Mouse (Mus musculus) CH12.LX (cell line): Measurements from ENCODE around the gene Lrrc63. TPM values are rescaled to one million over a fixed set of nuclear protein-coding genes. Genes with fewer than 3 reads are reported as not detected.

Source experiments
- DNase-seq: peaks from one replicate; pipeline ENCODE4 v3.0.0-alpha.2; 2013; ENCODE audit errors: extremely low read depth
- H3K27ac ChIP-seq: 2 replicates; pipeline ENCODE4 v1.5.1; 2012; ENCODE audit warnings: low read depth, mild to moderate bottlenecking, control low read depth, moderate library complexity; ENCODE audit not compliant: insufficient read depth
- H3K27me3 ChIP-seq: replicated peaks from 2 replicates; pipeline ENCODE3; 2012; ENCODE audit warnings: inconsistent platforms
- H3K36me3 ChIP-seq, 2 experiments: replicated peaks in 1 of 2; 2 replicates each; pipeline versions ENCODE3 to v1.6.1; 2012; ENCODE audit warnings: inconsistent platforms in 1 of 2, low read length in 1 of 2, mild to moderate bottlenecking in 1 of 2, mixed read lengths in 1 of 2, moderate library complexity in 1 of 2; ENCODE audit not compliant: control insufficient read depth in 1 of 2, insufficient read depth in 1 of 2
- H3K4me1 ChIP-seq, 2 experiments: 2 replicates each; pipeline ENCODE4 v1.6.1; 2012; ENCODE audit warnings: inconsistent platforms in 1 of 2, moderate library complexity in 1 of 2; ENCODE audit not compliant: insufficient read depth in 2 of 2, control insufficient read depth in 1 of 2
- H3K4me2 ChIP-seq: 2 replicates; pipeline ENCODE4 v1.6.1; 2012; ENCODE audit warnings: low read depth, mild to moderate bottlenecking, control low read depth; ENCODE audit not compliant: poor library complexity, insufficient read depth, severe bottlenecking
- H3K4me3 ChIP-seq, 3 experiments: fragments of 150-350 bp in 1 of 3; sonication (generic) in 1 of 3; replicated peaks in 1 of 3; 2 replicates each; pipeline versions ENCODE3 to v1.5.1; 2011 to 2012; ENCODE audit warnings: low read depth in 2 of 3, low read length in 2 of 3, mild to moderate bottlenecking in 2 of 3, moderate library complexity in 2 of 3, control low read depth in 1 of 3, improper control_type of control experiment in 1 of 3, inconsistent platforms in 1 of 3, mixed read lengths in 1 of 3; ENCODE audit not compliant: poor library complexity in 1 of 3
- H3K79me2 ChIP-seq: replicated peaks from 2 replicates; pipeline ENCODE4 v1.6.1; 2012; ENCODE audit warnings: mild to moderate bottlenecking, moderate library complexity; ENCODE audit not compliant: control insufficient read depth, poor library complexity, insufficient read depth, severe bottlenecking; ENCODE audit errors: extremely low read depth
- H3K9ac ChIP-seq: 2 replicates; pipeline ENCODE4 v1.6.1; 2012; ENCODE audit warnings: low read depth, mild to moderate bottlenecking, control low read depth, moderate library complexity; ENCODE audit not compliant: insufficient read depth
- H3K9me3 ChIP-seq: replicated peaks from 2 replicates; pipeline ENCODE3; 2012; ENCODE audit warnings: low read length, inconsistent platforms, mixed read lengths
- BHLHE40 ChIP-seq: IDR thresholded peaks from 2 replicates; pipeline ENCODE4 v1.6.1; 2011; ENCODE audit warnings: mild to moderate bottlenecking, low read depth, low read length, improper control_type of control experiment
- CHD1 ChIP-seq: IDR thresholded peaks from 2 replicates; pipeline ENCODE4 v1.6.1; 2012; ENCODE audit warnings: low read depth, low read length, improper control_type of control experiment, inconsistent platforms
- CHD2 ChIP-seq: IDR thresholded peaks from 2 replicates; pipeline ENCODE4 v1.6.1; 2011; ENCODE audit warnings: low read length, improper control_type of control experiment
- CTCF ChIP-seq, 2 experiments: IDR thresholded peaks in 1 of 2; conservative IDR thresholded peaks in 1 of 2; 2 replicates each; pipeline ENCODE4 v1.5.1; 2011 to 2012; ENCODE audit warnings: low read depth in 2 of 2, low read length in 2 of 2, improper control_type of control experiment in 1 of 2, inconsistent platforms in 1 of 2, mild to moderate bottlenecking in 1 of 2, moderate library complexity in 1 of 2
- E2F4 ChIP-seq: IDR thresholded peaks from 2 replicates; pipeline ENCODE4 v1.6.1; 2011; ENCODE audit warnings: low read depth, low read length, improper control_type of control experiment; ENCODE audit not compliant: insufficient replicate concordance
- ELF1 ChIP-seq: IDR thresholded peaks from 2 replicates; pipeline ENCODE4 v1.6.1; 2014; ENCODE audit warnings: low read depth, mild to moderate bottlenecking, inconsistent platforms, low read length, improper control_type of control experiment
- EP300 ChIP-seq: IDR thresholded peaks from 2 replicates; pipeline ENCODE4 v1.6.1; 2011; ENCODE audit warnings: low read length, improper control_type of control experiment
- ETS1 ChIP-seq: conservative IDR thresholded peaks from 2 replicates; pipeline ENCODE4 v1.6.1; 2012; ENCODE audit warnings: low read depth, mild to moderate bottlenecking, inconsistent platforms, low read length, improper control_type of control experiment, moderate library complexity
- HCFC1 ChIP-seq: IDR thresholded peaks from 2 replicates; pipeline ENCODE4 v1.6.1; 2012; ENCODE audit warnings: low read depth, mild to moderate bottlenecking, inconsistent platforms, low read length, improper control_type of control experiment
- IRF4 ChIP-seq: IDR thresholded peaks from 2 replicates; pipeline ENCODE4 v1.6.1; 2014; ENCODE audit warnings: low read depth, mild to moderate bottlenecking, inconsistent platforms, low read length, improper control_type of control experiment
- JUN ChIP-seq: IDR thresholded peaks from 2 replicates; pipeline ENCODE4 v1.6.1; 2011; ENCODE audit warnings: low read depth, mild to moderate bottlenecking, low read length, improper control_type of control experiment, moderate library complexity; ENCODE audit not compliant: insufficient read depth
- JUND ChIP-seq: conservative IDR thresholded peaks from 2 replicates; pipeline ENCODE4 v1.6.1; 2011; ENCODE audit warnings: low read depth, low read length, improper control_type of control experiment
- KAT2A ChIP-seq: IDR thresholded peaks from 2 replicates; pipeline ENCODE4 v1.6.1; 2012; ENCODE audit warnings: low read length, improper control_type of control experiment, inconsistent platforms; ENCODE audit not compliant: insufficient replicate concordance
- MAFK ChIP-seq: IDR thresholded peaks from 2 replicates; pipeline ENCODE4 v1.6.1; 2011; ENCODE audit warnings: low read length, improper control_type of control experiment; ENCODE audit not compliant: insufficient replicate concordance
- MAX ChIP-seq: IDR thresholded peaks from 2 replicates; pipeline ENCODE4 v1.6.1; 2011; ENCODE audit warnings: low read length, improper control_type of control experiment
- MEF2A ChIP-seq: IDR thresholded peaks from 2 replicates; pipeline ENCODE4 v1.6.1; 2014; ENCODE audit warnings: low read depth, mild to moderate bottlenecking, inconsistent platforms, low read length, improper control_type of control experiment, borderline replicate concordance
- MYC ChIP-seq: IDR thresholded peaks from 2 replicates; pipeline ENCODE4 v1.6.1; 2011; ENCODE audit warnings: low read depth, mild to moderate bottlenecking, improper control_type of control experiment, low read length
- NELFE ChIP-seq: IDR thresholded peaks from 2 replicates; pipeline ENCODE4 v1.6.1; 2011; ENCODE audit warnings: low read depth, low read length, improper control_type of control experiment
- POLR2A ChIP-seq: IDR thresholded peaks from 2 replicates; pipeline ENCODE4 v1.6.1; 2011; ENCODE audit warnings: low read depth, mild to moderate bottlenecking, improper control_type of control experiment, low read length
- POLR2AphosphoS2 ChIP-seq: IDR thresholded peaks from 2 replicates; pipeline ENCODE4 v1.6.1; 2011; ENCODE audit warnings: low read depth, low read length, improper control_type of control experiment
- RAD21 ChIP-seq: IDR thresholded peaks from 2 replicates; pipeline ENCODE4 v1.6.1; 2011; ENCODE audit warnings: low read depth, mild to moderate bottlenecking, low read length, improper control_type of control experiment, moderate library complexity
- RCOR1 ChIP-seq: conservative IDR thresholded peaks from 2 replicates; pipeline ENCODE4 v1.6.1; 2012; ENCODE audit warnings: low read depth, mild to moderate bottlenecking, inconsistent platforms, low read length, improper control_type of control experiment
- SIN3A ChIP-seq: IDR thresholded peaks from 2 replicates; pipeline ENCODE4 v1.6.1; 2012; ENCODE audit warnings: low read length, improper control_type of control experiment, inconsistent platforms
- SMC3 ChIP-seq: IDR thresholded peaks from 2 replicates; pipeline ENCODE4 v1.6.1; 2011; ENCODE audit warnings: low read depth, low read length, improper control_type of control experiment
- TBP ChIP-seq: conservative IDR thresholded peaks from 2 replicates; pipeline ENCODE4 v1.6.1; 2011; ENCODE audit warnings: low read depth, low read length, improper control_type of control experiment
- TCF12 ChIP-seq: IDR thresholded peaks from 2 replicates; pipeline ENCODE4 v1.6.1; 2014; ENCODE audit warnings: low read depth, mild to moderate bottlenecking, inconsistent platforms, low read length, improper control_type of control experiment
- USF2 ChIP-seq: conservative IDR thresholded peaks from 2 replicates; pipeline ENCODE4 v1.6.1; 2011; ENCODE audit warnings: low read depth, low read length, improper control_type of control experiment
- ZKSCAN1 ChIP-seq: IDR thresholded peaks from 2 replicates; pipeline ENCODE4 v1.6.1; 2012; ENCODE audit warnings: low read depth, inconsistent platforms, low read length, improper control_type of control experiment, borderline replicate concordance
- ZMIZ1 ChIP-seq: IDR thresholded peaks from 2 replicates; pipeline ENCODE4 v1.6.1; 2012; ENCODE audit warnings: low read depth, mild to moderate bottlenecking, inconsistent platforms, low read length, improper control_type of control experiment
- dilution Hi-C: fragments of 300-500 bp; cut with MboI; formaldehyde crosslinking; loops from 2 replicates; pipeline ENCODE4 v1.14.3; 2020; ENCODE audit warnings: low sequenced_read_pairs; ENCODE audit not compliant: extremely low pct_unique_long_range_greater_than_20kb, extremely low pct_ligation_motif_present
- in situ Hi-C: fragments of 300-500 bp; cut with MboI; formaldehyde crosslinking; loops from 3 replicates; pipeline ENCODE4 v1.14.3; 2019; ENCODE audit warnings: low sequenced_read_pairs, low pct_ligation_motif_present, low pct_unique_long_range_greater_than_20kb, mixed read lengths
- polyA plus RNA-seq: library from polyadenylated mRNA; unstranded; fragments of >175 nt; gene quantifications from 2 replicates; pipeline ENCODE4 v1.2.1, GENCODE M21; 2012; ENCODE audit warnings: low read depth; ENCODE audit not compliant: insufficient read length
- total RNA-seq, 2 experiments: library from RNA; depleted of rRNA; stranded (reverse); fragments of 300-350 nt in 1 of 2; fragments of >200 nt in 1 of 2; gene quantifications; 2 replicates each; pipeline ENCODE4 v1.2.3; 2012 to 2014

Gene Lrrc63
- total and polyA plus RNA-seq, 3 experiments, result not detected

DNA sequence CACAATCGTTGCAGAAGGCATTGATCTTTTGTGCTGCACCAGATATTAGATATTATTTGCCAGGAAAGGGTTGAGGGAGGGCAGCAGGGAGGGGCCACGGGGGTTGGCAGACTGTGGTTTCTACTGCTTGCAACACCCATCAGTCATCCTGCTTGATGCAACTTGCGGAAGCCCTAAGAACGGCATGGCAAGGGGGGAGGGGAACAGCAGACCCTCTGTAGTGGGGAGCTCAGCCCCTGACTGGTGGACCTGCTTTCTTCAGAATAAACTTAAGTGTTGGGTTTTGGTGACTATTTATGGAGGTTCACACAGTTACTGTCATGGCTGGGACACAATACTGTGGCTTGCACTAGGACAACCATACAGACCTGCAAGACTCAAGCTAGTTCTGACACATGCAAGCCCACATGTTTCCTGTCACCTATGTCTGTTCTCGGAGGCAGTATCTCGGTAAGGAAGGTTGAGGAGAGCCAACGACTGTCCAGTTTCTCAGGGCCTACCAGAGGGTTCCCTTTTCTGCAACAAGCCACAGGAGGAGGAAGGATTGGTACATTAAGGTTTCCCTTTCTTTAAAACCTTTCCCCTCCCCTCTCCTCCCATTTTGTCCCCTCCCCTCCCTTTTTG lies 61.2 kb downstream of the Lrrc63 start:
- H3K36me3 ChIP-seq, result peaks cover 0 to 5% of the 10 kb centered on the region in 2 experiments
- peak overlapping the region; percentile 84 for H3K4me2 ChIP-seq
- no peaks in the 10 kb centered on the region for H3K27me3 ChIP-seq
- H3K9me3 ChIP-seq, result no peaks in the 10 kb centered on the region
- in situ Hi-C loops, result loop anchor here (25.0 kb wide), 1 partner anchor 643 kb away; no protein-coding TSS in a partner anchor
- H3K4me1 ChIP-seq, result peaks cover 17 to 30% of the 10 kb centered on the region in 2 experiments
- TF ChIP-seq ZMIZ1, result 0 out of 2 replicates have a peak, but pooled peaks have one; percentile 30
- peak; percentile 29; the same call in 1 of the 2 replicates for TF ChIP-seq TCF12
- TF ChIP-seq MYC, result 0 out of 2 replicates have a peak, but pooled peaks have one; percentile 61
- no peak for TF ChIP-seq BHLHE40
- 0 out of 2 replicates have a peak, but pooled peaks have one; percentile 5 for TF ChIP-seq TBP
- peak; percentile 26; the same call in 1 of the 2 replicates for TF ChIP-seq IRF4
- peak; percentile 39; the same call in 1 of the 2 replicates for TF ChIP-seq CHD2
- no peak for TF ChIP-seq JUND
- TF ChIP-seq NELFE, result no peak; the same call in 1 of the 2 replicates
- peak; percentile 62 for TF ChIP-seq ELF1
- no peak for DNase-seq
- dilution Hi-C loops, result no loop called here
- peak overlapping the region in 1 of 3 experiments; percentile 2 for H3K4me3 ChIP-seq
- H3K27ac ChIP-seq, result peak overlapping the region; percentile 59
- H3K9ac ChIP-seq, result peak overlapping the region; percentile 78
- H3K79me2 ChIP-seq, result no peaks in the 10 kb centered on the region

GRCm38 (mm10) chr14:75068430-75069112 lies 62.1 kb downstream of the Lrrc63 start:
- H3K79me2 ChIP-seq, result no peaks in the 10 kb centered on the region
- peak overlapping the region; percentile 30 to 58 (median 36) for H3K4me3 ChIP-seq
- H3K36me3 ChIP-seq, result peaks cover 0 to 12% of the 10 kb centered on the region in 2 experiments
- H3K27me3 ChIP-seq, result no peaks in the 10 kb centered on the region
- peaks cover 17 to 36% of the 10 kb centered on the region in 2 experiments for H3K4me1 ChIP-seq
- peak; percentile 57 for DNase-seq
- peak overlapping the region; percentile 78 for H3K9ac ChIP-seq
- dilution Hi-C loops, result no loop called here
- H3K27ac ChIP-seq, result peak overlapping the region; percentile 76
- in situ Hi-C loops, result loop anchor here (25.0 kb wide), 1 partner anchor 644 kb away; no protein-coding TSS in a partner anchor
- H3K4me2 ChIP-seq, result peak overlapping the region; percentile 84
- no peaks in the 10 kb centered on the region for H3K9me3 ChIP-seq
- no peak; the same call in 1 of the 2 replicates for TF ChIP-seq MEF2A
- TF ChIP-seq KAT2A, result no peak
- peak; percentile 32 for TF ChIP-seq RAD21
- no peak for TF ChIP-seq IRF4
- TF ChIP-seq RCOR1, result no peak
- no peak for TF ChIP-seq JUN
- no peak for TF ChIP-seq JUND
- TF ChIP-seq HCFC1, result no peak
- peak; percentile 32; the same call in 1 of the 2 replicates for TF ChIP-seq TBP
- TF ChIP-seq MAX, result peak; percentile 69
- TF ChIP-seq MYC, result no peak; the same call in 1 of the 2 replicates
- TF ChIP-seq POLR2A, result peak; percentile 43
- TF ChIP-seq CTCF (conservative IDR thresholded peaks at IDR 0.05 in 1 of 2, IDR thresholded peaks at IDR 0.05 in 1 of 2; ENCODE audit: low read depth in 2 of 2, low read length in 2 of 2), result peak in 1 of 2 experiments; percentile 50; a peak in 2 of 4 replicates
- TF ChIP-seq EP300, result no peak
- TF ChIP-seq SIN3A, result no peak
- no peak for TF ChIP-seq POLR2AphosphoS2
- peak; percentile 87 for TF ChIP-seq ELF1
- no peak for TF ChIP-seq E2F4
- TF ChIP-seq ETS1, result peak; percentile 31
- TF ChIP-seq USF2, result peak; percentile 72
- no peak for TF ChIP-seq ZKSCAN1
- peak; percentile 22; the same call in 1 of the 2 replicates for TF ChIP-seq SMC3
- no peak for TF ChIP-seq CHD1
- no peak for TF ChIP-seq MAFK
- peak; percentile 49 for TF ChIP-seq BHLHE40
